Mouse (Mus musculus) gastrocnemius, adult 8-10 months (tissue): ENCODE data around the gene Lrig1. TPM values are rescaled to one million over a fixed set of nuclear protein-coding genes. Genes with fewer than 3 reads are reported as not detected.

Source experiments
- DNase-seq, 2 experiments: peaks; one replicate each; pipeline ENCODE4 v3.0.0; 2022; ENCODE audit warnings: low spot score in 2 of 2
- total RNA-seq, 4 experiments: library from RNA; stranded (reverse); gene quantifications; 2 replicates each; pipeline ENCODE4 v1.2.4; 2022

Gene Lrig1
- total RNA-seq, 4 experiments from 2014 or later = 43.8 to 49.3 (median 48.3) TPM

DNA sequence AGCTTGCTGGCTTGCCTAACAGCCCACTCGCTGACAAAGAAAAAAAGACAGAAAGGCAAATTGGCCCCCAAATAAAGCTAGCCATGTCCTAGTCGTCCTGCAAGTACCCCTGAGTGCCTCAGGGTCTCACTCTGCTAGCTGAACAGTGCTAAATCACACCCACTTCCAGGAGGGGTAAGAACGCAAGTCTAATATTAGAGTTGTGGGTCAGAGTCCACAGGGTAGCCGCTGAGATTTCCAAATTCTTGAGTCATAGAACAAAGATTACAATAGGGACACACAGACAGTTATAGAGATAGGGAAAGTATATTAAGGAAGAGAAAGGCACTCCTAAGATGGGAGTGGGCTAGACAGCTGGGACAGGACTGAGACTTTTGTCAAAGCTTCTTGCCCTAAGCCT is 51.5 kb downstream of the Lrig1 start:
- no peak for DNase-seq

- peak; percentile 76 to 82 for DNase-seq
Measured at GRCm38 (mm10) chr6:94647574-94648430, 52.2 kb downstream of the Lrig1 start.

- DNase-seq = no peak
Measured at GRCm38 (mm10) chr6:94646902-94647301, 53.1 kb downstream of the Lrig1 start.

DNA sequence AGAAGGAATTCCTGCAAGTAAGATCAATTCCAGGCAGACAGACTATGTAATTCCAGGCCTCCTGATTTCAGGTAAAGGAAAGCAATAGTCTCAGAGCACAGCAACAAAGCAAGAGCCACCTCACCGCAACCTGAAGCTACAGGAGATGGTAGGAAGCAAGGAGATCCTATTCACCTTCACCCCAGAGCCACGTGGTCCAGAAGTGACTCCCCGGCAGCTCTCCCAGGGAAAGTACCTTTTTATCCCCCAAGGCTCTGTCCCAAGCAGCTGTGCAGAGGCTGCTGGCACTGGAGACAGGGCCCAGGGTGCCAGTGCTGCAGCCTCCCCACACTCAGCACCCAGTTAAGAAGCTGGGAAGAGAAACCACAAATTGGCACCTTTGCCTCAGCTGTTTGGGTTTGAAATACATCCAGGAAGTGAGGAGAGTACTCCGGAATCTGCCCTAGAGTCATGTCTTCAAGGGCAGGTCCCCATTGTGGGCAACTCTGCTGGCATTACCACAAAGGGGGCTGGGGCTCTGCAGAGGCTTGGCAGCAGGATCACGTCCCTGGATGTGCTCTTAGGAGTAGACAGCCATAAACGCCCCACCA is 53.6 kb downstream of the Lrig1 start:
- no peak for DNase-seq

GRCm38 (mm10) chr6:94645723-94646122 is 54.2 kb downstream of the Lrig1 start:
- no peak for DNase-seq

GRCm38 (mm10) chr6:94644641-94645040 is 55.3 kb downstream of the Lrig1 start:
- no peak for DNase-seq

DNA sequence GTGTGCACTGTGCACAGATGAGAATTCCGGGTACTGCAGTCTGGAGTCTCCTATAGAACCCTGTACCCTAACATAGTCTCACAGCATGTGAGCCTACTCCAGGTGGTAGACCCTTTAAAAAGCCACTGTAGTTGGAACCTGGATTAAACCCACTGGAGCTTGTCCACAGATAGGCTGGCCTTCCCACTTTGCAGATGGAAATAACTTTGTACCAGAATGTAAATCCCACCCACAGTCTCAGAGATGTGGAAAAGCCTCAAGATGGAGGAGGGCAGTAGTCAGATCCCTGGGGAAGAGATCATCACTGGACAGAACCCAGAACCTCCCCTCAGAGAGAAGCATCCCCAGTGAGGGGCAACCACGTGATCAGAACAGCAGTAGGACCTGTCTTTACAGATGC is 56.0 kb downstream of the Lrig1 start:
- DNase-seq = no peak

GRCm38 (mm10) chr6:94642048-94642447 is 57.9 kb downstream of the Lrig1 start:
- DNase-seq = no peak

DNA sequence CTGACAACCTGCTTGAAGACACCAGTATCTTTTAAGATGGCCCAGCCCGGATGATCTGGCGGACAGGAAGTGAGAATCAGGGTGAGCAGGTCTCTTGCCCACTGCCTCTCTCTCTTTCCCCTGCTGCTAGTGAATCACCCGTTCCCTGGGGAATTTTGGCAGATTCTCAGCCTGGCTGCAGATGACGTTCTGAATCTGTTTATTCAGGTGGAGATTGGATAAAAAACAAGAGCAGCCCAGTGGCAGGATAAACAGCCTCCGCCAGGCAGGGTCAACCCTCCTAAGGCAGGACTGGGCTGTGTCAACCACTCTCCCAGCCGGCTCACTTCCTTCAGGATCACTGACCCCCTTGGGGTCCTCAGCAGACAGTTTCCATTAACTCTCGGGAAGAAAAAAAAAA is 59.7 kb downstream of the Lrig1 start:
- peak in 1 of 2 experiments; percentile 39 for DNase-seq

GRCm38 (mm10) chr6:94637024-94637434 is 62.9 kb downstream of the Lrig1 start:
- DNase-seq = no peak

DNA sequence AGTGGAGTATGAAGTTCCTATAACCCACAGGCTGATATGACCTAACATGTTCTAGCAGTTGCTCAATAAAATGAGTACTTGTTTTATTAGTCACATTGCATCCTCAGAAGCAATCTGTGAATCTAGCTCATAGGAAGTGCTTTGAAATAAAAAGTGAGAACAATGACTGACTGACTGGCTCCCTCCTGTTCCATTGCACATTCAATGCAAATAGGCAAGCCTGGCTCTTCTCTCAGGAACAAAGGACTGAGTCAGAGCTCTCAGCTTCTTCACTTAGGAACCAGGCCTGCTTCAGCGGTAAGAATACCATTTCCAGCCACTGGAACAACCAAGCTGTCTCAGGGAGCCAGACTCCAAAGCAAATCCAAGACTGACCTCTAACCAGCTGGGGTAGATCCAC is 64.6 kb downstream of the Lrig1 start:
- no peak for DNase-seq

- DNase-seq = no peak
Measured at GRCm38 (mm10) chr6:94634710-94635109, 65.2 kb downstream of the Lrig1 start.

GRCm38 (mm10) chr6:94634274-94634673 is 65.7 kb downstream of the Lrig1 start:
- DNase-seq = no peak

DNA sequence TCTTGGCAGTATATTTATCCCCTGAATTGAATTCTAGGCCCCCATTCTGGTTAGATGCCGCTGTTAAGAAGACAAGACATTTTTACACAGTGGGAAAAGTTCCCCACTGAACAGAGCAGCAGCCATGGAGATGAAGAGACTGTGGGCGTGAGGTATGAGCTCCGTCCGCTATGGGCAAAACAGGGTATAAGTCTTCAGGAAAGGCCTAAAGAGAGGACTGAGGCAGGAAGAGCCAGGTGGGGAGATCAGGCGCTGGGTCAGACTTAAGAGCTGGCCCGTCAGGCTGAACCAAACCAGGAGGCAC is 68.2 kb downstream of the Lrig1 start:
- no peak for DNase-seq

DNA sequence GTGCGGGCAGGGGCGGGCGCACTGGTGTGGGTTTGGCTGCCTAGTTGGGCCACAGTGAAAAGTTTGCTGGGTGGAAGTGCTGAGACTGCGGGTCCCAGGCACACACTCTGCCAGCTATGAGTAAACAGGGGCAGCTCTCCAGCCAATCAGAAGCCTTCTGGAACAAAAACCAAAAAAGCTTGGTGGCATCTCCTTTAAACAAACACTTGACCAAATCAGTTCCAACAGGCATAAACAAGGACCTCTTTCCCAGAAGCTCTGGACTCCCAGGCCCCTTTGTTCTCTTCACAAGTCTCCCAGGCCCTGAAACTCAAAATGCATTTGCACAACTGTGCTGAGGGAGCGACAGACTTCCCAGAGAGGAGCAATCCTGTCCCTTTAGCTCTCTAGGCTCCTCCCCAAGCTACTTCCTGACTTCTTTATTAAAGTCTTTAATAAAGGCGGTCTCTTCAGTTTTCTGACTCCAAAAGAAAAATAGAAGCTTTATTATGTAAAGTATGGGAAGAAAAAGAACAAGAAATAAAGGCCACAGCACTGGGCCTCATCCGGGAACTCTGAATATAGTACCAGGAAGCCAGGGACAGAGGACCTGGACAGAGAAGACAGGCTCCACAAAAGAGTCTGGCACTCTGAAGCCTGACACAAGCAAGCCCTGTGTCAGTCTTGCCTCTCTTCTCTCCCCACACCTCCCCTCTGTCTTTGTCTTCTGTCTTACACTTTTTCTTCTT is 68.7 kb downstream of the Lrig1 start:
- DNase-seq = no peak

DNA sequence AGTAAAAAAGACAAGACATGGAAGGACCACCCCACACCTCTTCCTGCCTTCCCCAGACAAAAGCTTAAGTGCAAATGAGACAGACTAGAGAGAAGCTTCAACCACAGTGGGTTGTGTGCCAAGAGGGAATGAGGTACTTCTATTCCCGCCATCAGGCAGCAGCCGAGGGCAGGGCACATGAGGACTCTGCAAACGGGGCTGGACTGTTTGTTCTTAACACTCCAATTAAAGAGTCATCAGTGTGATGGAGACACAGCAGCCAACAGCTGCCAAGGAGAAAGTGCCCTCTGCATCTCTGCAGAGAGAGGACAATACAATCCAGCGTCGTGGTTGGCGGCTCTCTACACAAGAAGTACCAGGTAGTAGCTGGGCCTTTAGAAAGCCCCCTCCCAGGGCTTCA is 71.2 kb downstream of the Lrig1 start:
- no peak for DNase-seq

GRCm38 (mm10) chr6:94627714-94628595 is 72.0 kb downstream of the Lrig1 start:
- no peak for DNase-seq

- no peak for DNase-seq
Measured at GRCm38 (mm10) chr6:94626807-94627206, 73.2 kb downstream of the Lrig1 start.

- no peak for DNase-seq
Measured at GRCm38 (mm10) chr6:94625896-94626295, 74.1 kb downstream of the Lrig1 start.

- DNase-seq = no peak
Measured at GRCm38 (mm10) chr6:94624543-94624942, 75.4 kb downstream of the Lrig1 start.

DNA sequence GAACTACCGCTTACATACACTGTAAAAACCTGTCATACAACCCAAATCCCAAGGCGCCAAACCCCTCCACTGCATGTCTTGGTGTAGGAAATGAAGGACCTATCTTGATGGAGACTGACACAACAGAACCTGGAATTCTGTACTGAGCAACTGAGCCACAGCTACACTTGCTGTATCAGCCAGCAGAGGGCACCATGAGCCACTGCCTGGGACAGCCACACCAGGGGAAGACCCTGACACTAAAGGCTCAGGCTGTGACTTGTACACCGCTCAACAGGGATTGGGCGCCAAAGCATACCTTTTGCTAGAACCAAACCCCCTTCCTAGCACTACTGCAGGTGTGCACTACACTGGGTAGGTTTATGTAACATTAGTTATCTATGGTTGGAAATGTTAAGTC is 77.0 kb downstream of the Lrig1 start:
- DNase-seq = peak; percentile 64 to 69
